Mouse (Mus musculus): Measurements from ENCODE around the gene Gm5767. TPM values are rescaled to one million over a fixed set of nuclear protein-coding genes. Genes with fewer than 3 reads are reported as not detected.

Gm5767 gene
- polyA plus RNA-seq, 1 experiment from 2014 or later: not detected

GRCm38 (mm10) chr16:8671551-8672349, 8.8 kb upstream of the Gm5767 start, which contains the start of gene Carhsp1:
Carhsp1 (minus strand) TSS chr16:8672155.
- under 1% methylated on average over 57 of the region's 67 CpGs for WGBS
- H3K36me3 ChIP-seq: no peaks in the 10 kb centered on the region
- H3K9ac ChIP-seq: peak within 1 kb of the TSS; percentile 62
- peak; percentile 90 for ATAC-seq (ENCODE audit: low FRiP score, low read depth)
- H3K4me1 ChIP-seq (replicated peaks): peaks cover 43% of the 10 kb centered on the region
- no peaks in the 10 kb centered on the region for H3K27me3 ChIP-seq
- H3K4me2 ChIP-seq: peak within 1 kb of the TSS; percentile 66
- peak within 1 kb of the TSS; percentile 78 for H3K27ac ChIP-seq (replicated peaks)
- H3K4me3 ChIP-seq: peak within 1 kb of the TSS; percentile 79
- H3K9me3 ChIP-seq: no peaks in the 10 kb centered on the region

- H3K4me1 ChIP-seq (replicated peaks): peaks cover 37% of the 10 kb centered on the region
- peak overlapping the region; percentile 78 for H3K27ac ChIP-seq (replicated peaks)
- no peaks in the 10 kb centered on the region for H3K9me3 ChIP-seq
- H3K4me3 ChIP-seq: peak overlapping the region; percentile 79
- no peaks in the 10 kb centered on the region for H3K27me3 ChIP-seq
- no peaks in the 10 kb centered on the region for H3K36me3 ChIP-seq
- peak overlapping the region; percentile 66 for H3K4me2 ChIP-seq
- 0% methylated on average over 15 of the region's 18 CpGs for WGBS
- peak overlapping the region; percentile 62 for H3K9ac ChIP-seq
- ATAC-seq (ENCODE audit: low FRiP score, low read depth): no peak
Measured at GRCm38 (mm10) chr16:8672350-8672687, 8.3 kb upstream of the Gm5767 start.

GRCm38 (mm10) chr16:8672811-8673210, 7.8 kb upstream of the Gm5767 start:
- peak overlapping the region; percentile 79 for H3K4me3 ChIP-seq
- no peak for ATAC-seq (ENCODE audit: low FRiP score, low read depth)
- no peaks in the 10 kb centered on the region for H3K36me3 ChIP-seq
- H3K4me2 ChIP-seq: peak overlapping the region; percentile 66
- H3K9ac ChIP-seq: no peak overlapping the region
- no peaks in the 10 kb centered on the region for H3K9me3 ChIP-seq
- H3K4me1 ChIP-seq (replicated peaks): peaks cover 32% of the 10 kb centered on the region
- no peaks in the 10 kb centered on the region for H3K27me3 ChIP-seq
- H3K27ac ChIP-seq (replicated peaks): no peak overlapping the region

DNA sequence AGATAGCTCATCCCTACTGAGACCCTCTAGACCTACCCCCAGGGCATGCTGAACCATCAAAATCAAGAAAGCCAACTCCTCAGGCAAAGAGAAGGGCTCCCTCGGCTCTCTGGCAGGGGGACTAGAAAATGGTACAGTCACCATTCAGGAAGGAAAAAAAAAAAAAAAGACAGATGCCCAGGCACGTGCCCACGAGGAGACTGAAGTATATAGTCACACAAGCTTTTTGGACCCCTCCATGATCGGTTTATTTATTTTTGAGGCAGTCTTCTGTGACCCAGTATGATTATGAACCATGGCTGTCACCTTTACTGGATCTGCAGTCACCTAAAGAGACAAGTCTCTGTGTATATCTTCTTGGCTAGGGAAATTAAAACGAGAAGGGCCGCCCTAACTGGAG, 7.2 kb upstream of the Gm5767 start:
- H3K4me2 ChIP-seq: no peak overlapping the region
- H3K4me3 ChIP-seq: no peak overlapping the region
- no peaks in the 10 kb centered on the region for H3K9me3 ChIP-seq
- H3K27ac ChIP-seq (replicated peaks): no peak overlapping the region
- H3K36me3 ChIP-seq: no peaks in the 10 kb centered on the region
- H3K4me1 ChIP-seq (replicated peaks): peaks cover 27% of the 10 kb centered on the region
- no peaks in the 10 kb centered on the region for H3K27me3 ChIP-seq
- no peak overlapping the region for H3K9ac ChIP-seq
- no peak for ATAC-seq (ENCODE audit: low FRiP score, low read depth)
- 73% methylated on average over 6 of the region's 6 CpGs for WGBS

- Histone ChIP-seq H3K27ac (replicated peaks) (no peak overlapping the region), H3K9me3 (no peaks in the 10 kb centered on the region), H3K4me1 (replicated peaks) (peaks cover 18% of the 10 kb centered on the region), H3K4me2 (no peak overlapping the region), H3K9ac (no peak overlapping the region), H3K4me3 (no peak overlapping the region), H3K36me3 (no peaks in the 10 kb centered on the region), H3K27me3 (no peaks in the 10 kb centered on the region)
- no peak for ATAC-seq (ENCODE audit: low FRiP score, low read depth)
- 5% methylated on average over 8 of the region's 8 CpGs for WGBS
Measured at GRCm38 (mm10) chr16:8674165-8674564, 6.4 kb upstream of the Gm5767 start.

GRCm38 (mm10) chr16:8675559-8675958, 5.0 kb upstream of the Gm5767 start:
- H3K9ac ChIP-seq: no peak overlapping the region
- no peak overlapping the region for H3K4me2 ChIP-seq
- H3K36me3 ChIP-seq: no peaks in the 10 kb centered on the region
- no peaks in the 10 kb centered on the region for H3K27me3 ChIP-seq
- H3K27ac ChIP-seq (replicated peaks): no peak overlapping the region
- H3K4me1 ChIP-seq (replicated peaks): peaks cover 5% of the 10 kb centered on the region
- no peaks in the 10 kb centered on the region for H3K9me3 ChIP-seq
- 89% methylated on average over 8 of the region's 8 CpGs for WGBS
- H3K4me3 ChIP-seq: no peak overlapping the region
- no peak for ATAC-seq (ENCODE audit: low FRiP score, low read depth)

DNA sequence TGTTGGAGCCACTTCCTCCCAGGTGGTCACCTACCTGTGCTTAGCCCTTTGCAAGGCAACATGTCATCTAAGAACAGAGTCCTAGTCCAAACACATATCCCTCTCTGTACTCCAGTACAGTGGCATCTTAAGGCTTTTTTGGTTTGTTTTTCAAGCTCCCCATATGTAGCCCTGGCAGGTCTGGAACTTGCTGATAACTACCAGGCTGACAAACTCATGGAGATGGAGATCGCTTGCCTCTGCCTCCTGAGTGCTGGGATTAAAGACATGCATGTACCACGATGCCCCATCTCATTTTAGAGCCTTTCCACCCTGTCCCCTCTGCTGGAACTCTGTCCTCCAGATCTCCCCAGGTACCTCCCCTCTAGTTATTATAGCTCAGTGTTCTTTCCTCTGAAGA, 4.3 kb upstream of the Gm5767 start:
- ATAC-seq (ENCODE audit: low FRiP score, low read depth): no peak
- 77% methylated on average over 2 of the region's 2 CpGs for WGBS
- Histone ChIP-seq H3K36me3 (no peaks in the 10 kb centered on the region), H3K4me1 (replicated peaks) (peaks cover 4% of the 10 kb centered on the region; the same call in 1 of the 2 replicates), H3K9me3 (no peaks in the 10 kb centered on the region), H3K27me3 (no peaks in the 10 kb centered on the region), H3K4me3 (no peak overlapping the region), H3K27ac (replicated peaks) (no peak overlapping the region), H3K4me2 (no peak overlapping the region), H3K9ac (no peak overlapping the region)

DNA sequence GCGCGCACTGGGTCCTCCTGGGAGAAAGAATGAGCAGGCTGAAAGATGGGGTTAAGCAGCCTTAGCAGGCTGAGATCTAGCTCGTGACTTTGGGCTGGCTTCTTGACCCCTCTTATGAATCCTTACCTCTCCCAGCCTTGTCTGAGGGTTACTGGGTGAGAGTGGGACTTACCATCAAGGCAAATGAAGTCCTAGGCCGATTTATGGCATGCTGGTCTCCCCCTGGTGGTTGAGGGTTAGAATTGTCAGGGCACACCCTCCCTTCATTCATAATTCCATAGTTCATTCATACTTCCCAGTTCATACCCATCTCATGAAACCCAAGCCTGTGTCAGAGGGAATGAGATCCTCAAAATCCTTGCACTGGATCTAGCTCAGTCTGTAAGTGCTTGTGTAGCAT, 3.8 kb upstream of the Gm5767 start:
- Histone ChIP-seq H3K4me2 (no peak overlapping the region), H3K9me3 (no peaks in the 10 kb centered on the region), H3K4me3 (no peak overlapping the region), H3K27ac (replicated peaks) (no peak overlapping the region), H3K27me3 (no peaks in the 10 kb centered on the region), H3K4me1 (replicated peaks) (peaks cover 4% of the 10 kb centered on the region; the same call in 1 of the 2 replicates), H3K36me3 (no peaks in the 10 kb centered on the region), H3K9ac (no peak overlapping the region)
- WGBS: 55% methylated on average over 4 of the region's 4 CpGs
- no peak for ATAC-seq (ENCODE audit: low FRiP score, low read depth)

- H3K9me3 ChIP-seq: no peaks in the 10 kb centered on the region
Measured at GRCm38 (mm10) chr16:8678035-8678434, 2.5 kb upstream of the Gm5767 start.

DNA sequence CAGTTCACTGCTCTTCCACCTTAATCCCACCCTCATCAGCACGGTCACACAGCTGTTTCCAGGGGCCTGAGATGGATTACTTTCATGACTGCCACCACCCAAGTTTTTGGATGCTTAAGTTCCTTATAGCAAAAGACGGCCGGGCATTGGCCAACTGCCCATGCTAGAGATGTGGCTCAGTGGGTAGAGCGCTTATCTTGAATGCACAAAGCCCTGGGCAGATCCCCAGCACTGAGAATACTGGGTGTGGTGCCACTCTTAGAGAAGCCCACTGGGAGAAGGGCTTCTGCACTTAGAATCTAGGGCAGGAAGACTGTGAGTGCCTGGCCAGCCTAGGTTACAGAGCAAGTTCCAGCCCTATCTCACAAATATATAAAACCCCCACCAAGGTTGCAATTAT, 1.9 kb upstream of the Gm5767 start:
- no peaks in the 10 kb centered on the region for H3K27me3 ChIP-seq
- H3K9ac ChIP-seq: no peak overlapping the region
- no peaks in the 10 kb centered on the region for H3K36me3 ChIP-seq
- no peaks in the 10 kb centered on the region for H3K9me3 ChIP-seq
- no peak overlapping the region for H3K4me2 ChIP-seq
- H3K4me1 ChIP-seq (replicated peaks): no peaks in the 10 kb centered on the region
- H3K27ac ChIP-seq (replicated peaks): no peak overlapping the region
- ATAC-seq (ENCODE audit: low FRiP score, low read depth): no peak
- no peak overlapping the region for H3K4me3 ChIP-seq
- WGBS: 85% methylated on average over 4 of the region's 4 CpGs

More at GRCm38 (mm10) chr16:8678035-8678434, 2.5 kb upstream of the Gm5767 start:
- Histone ChIP-seq H3K4me2 (no peak overlapping the region), H3K4me1 (replicated peaks) (no peaks in the 10 kb centered on the region), H3K27ac (replicated peaks) (no peak overlapping the region), H3K9ac (no peak overlapping the region), H3K27me3 (no peaks in the 10 kb centered on the region), H3K36me3 (no peaks in the 10 kb centered on the region), H3K4me3 (no peak overlapping the region)
- ATAC-seq (ENCODE audit: low FRiP score, low read depth): no peak
- 60% methylated on average over 5 of the region's 5 CpGs for WGBS

GRCm38 (mm10) chr16:8679780-8680179, 790 bp upstream of the Gm5767 start:
- no peak overlapping the region for H3K9ac ChIP-seq

GRCm38 (mm10) chr16:8685087-8685486, 4.5 kb downstream of the Gm5767 start:
- H3K27ac ChIP-seq (replicated peaks): no peak overlapping the region
- 81% methylated on average over 4 of the region's 4 CpGs for WGBS
- H3K4me3 ChIP-seq: no peak overlapping the region
- H3K36me3 ChIP-seq: peaks cover 17% of the 10 kb centered on the region; the same call in 1 of the 2 replicates
- ATAC-seq (ENCODE audit: low FRiP score, low read depth): no peak
- no peak overlapping the region for H3K9ac ChIP-seq
- H3K27me3 ChIP-seq: no peaks in the 10 kb centered on the region
- H3K4me1 ChIP-seq (replicated peaks): peaks cover 3% of the 10 kb centered on the region; the same call in 1 of the 2 replicates
- H3K4me2 ChIP-seq: no peak overlapping the region
- H3K9me3 ChIP-seq: no peaks in the 10 kb centered on the region

More at GRCm38 (mm10) chr16:8679780-8680179, 790 bp upstream of the Gm5767 start:
- Histone ChIP-seq H3K36me3 (no peaks in the 10 kb centered on the region), H3K4me2 (no peak overlapping the region), H3K27me3 (no peaks in the 10 kb centered on the region), H3K27ac (replicated peaks) (no peak overlapping the region), H3K4me1 (replicated peaks) (no peaks in the 10 kb centered on the region), H3K4me3 (no peak overlapping the region), H3K9me3 (no peaks in the 10 kb centered on the region)
- ATAC-seq (ENCODE audit: low FRiP score, low read depth): no peak
- WGBS: 85% methylated on average over 3 of the region's 3 CpGs

Data from hindbrain, embryonic 15.5 days (tissue).